Mouse (Mus musculus): ENCODE results near the gene St8sia6.
"Not testable (repeated sequence)": the region's sequence is repeated elsewhere in the genome, so short reads cannot be mapped to it uniquely, and the experiment has no call there.

Gene St8sia6

DNA sequence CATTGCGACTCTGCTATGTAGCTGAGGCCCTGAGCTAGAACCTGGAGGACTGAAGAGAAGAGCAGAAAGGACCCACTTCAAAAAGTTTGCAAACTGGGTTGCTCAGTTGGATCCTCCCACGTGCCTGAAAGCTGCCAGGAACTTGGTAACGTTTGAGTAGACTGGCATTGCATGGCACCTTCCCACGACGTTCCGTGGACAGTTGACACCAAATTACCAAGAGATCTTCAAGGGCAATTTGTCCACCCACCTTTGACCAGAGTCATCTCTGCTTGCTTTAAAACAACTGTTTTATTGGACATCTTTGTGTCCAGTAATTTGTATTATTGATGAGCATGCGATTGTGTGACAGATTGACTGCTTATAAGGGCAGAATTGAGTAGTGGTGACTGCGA is at the start of gene St8sia6:
St8sia6 (minus strand) TSS at position 96 of the 395 bp plus-strand sequence.
- DNase-seq = no peak

GRCm38 (mm10) chr2:13836310-13836709 is 42.4 kb upstream of the St8sia6 start:
- no peak for DNase-seq

DNA sequence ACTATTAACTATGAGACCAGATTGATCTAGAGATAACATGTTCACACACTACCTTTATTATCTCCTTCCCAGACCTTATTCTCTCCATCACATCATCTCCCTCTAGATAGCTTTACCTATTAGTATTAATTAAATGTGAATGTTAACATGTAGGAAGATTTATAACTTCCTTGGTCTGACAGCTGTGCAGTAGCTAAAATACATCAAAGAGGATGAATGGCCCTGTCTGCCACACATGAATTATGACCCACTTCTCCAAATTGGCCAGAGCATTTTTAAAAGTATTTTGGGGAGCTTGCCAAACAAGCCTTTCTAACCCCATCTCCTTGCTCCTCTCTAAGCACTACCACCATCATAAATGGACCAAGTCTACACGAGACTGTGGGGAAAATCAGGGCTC is 41.1 kb upstream of the St8sia6 start:
- no peak for DNase-seq

DNA sequence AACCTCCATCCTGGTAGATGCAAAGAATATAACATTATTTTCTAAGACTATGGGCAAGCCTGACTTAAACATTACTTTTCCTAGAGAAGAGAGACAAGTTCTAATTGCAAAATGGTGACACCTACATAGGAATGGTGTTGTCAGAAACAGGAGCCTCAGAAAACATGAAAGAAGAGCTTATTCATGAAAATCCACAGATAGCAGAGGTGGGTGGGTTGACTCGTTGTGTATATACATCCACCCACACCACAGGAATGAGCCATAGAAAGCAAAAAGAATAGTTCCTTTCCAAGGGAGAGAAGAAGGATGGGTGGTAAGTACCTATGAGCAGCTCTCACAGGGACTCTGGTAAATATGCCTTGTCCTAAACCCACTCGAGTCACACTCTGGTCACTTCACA is 22.8 kb upstream of the St8sia6 start:
- DNase-seq = peak; percentile 15

- DNase-seq = no peak
These were observed 14.7 kb upstream of the St8sia6 start for GRCm38 (mm10) chr2:13808593-13808992.

DNA sequence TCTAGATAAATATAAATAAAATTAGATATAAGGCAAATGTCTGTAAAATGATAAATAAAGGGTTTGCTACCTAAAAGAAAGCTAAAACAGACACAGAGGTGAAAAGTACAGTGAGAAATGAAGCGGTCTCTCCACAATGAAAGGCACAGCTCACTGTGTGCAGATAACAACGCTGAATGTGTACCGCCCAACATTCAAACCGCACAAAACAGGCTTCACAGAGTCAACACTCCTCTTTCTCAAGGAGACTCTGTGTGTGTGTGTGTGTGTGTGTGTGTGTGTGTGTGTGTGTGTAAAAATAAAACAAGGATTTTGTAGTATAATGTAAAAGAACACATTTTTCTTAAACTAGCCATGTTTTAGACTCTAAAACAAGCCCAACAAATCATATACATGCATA is 14.1 kb upstream of the St8sia6 start:
- DNase-seq = no peak

- no peak for DNase-seq
These were observed 12.3 kb upstream of the St8sia6 start for GRCm38 (mm10) chr2:13806120-13806519.

DNA sequence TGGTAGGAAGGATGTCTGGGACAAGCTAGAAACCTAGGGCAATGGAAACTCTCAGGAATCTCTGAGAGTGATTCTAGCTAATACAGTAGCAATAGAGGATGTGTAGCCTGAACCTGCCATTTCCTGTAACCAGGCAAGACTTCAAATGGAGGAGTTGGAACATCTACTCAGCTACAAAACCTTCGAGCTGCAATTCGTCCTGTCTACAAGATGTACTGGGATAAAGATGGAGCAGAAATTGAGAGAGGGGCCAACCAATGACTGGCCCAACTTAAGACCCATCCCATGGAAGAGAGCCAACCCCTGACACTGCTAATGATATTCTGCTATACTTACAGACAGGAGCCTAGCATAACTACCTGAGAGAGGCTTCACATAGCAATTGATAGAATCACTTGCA is 6.8 kb upstream of the St8sia6 start:
- no peak for DNase-seq

- DNase-seq = no peak
These were observed 582 bp upstream of the St8sia6 start for GRCm38 (mm10) chr2:13794446-13794845.

GRCm38 (mm10) chr2:13793054-13793968 is 553 bp downstream of the St8sia6 start:
- peak; percentile 12 for DNase-seq

DNA sequence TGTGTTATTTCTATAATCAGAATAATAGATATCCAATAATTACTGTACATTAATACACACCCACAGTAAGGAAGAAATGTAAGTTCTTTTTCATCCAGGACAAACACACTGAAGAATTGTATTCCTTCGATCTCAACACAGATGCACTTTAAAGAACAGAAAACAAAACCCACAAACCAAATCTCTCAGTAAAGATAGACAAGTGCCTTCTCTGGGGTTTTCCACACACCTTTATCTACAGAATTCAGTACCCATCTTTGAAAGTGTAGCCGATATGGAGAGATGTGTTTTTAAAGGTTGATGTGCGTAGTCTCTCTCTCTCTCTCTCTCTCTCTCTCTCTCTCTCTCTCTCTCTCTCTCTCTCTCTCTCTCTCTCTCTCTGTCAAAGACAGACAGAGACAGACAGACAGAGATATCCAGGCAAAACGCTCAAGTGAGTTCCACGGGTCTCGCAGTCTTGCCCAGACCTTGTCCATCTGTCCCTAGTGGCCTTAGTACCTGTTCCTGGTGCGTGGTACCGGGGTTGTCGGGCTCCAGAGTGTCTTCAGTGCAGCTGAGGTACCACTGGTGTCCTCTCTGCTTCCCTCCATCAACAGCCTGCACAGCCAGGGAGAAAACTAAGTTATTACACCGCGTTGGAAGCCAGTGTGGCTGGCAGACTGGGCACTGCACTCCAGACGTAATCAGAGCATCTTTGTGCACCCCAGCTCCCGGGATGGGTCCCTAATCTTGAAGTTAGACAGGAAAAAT is 1.4 kb downstream of the St8sia6 start:
- DNase-seq = no peak

GRCm38 (mm10) chr2:13791598-13791997 is 2.3 kb downstream of the St8sia6 start:
- no peak for DNase-seq

- no peak for DNase-seq
These were observed 4.5 kb downstream of the St8sia6 start for GRCm38 (mm10) chr2:13789365-13789764.

DNA sequence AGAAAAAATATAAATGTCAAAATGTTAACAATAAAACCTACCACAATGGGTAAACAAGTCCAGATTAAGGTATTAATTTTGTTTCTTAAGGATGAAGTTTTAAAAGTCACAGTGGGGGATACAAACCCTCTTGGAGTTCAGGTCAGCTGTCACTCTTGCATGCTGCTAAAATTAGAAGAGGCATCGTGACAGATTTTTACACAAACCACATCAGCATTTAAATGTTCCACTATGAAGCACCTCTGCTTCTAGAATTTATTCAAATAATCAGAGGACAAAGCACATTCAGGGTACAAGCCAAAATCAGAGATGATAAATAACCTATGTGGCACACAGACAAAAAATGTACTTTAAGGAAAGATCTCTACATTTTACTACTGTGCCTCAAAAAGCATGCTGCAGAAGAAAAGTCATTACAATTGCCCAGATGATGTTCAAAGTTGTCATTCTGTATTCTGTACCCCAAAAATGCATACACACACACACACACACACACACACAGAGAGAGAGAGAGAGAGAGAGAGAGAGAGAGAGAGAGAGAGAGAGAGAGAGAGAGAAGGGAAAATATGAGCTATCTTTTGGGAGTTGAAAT is 7.2 kb downstream of the St8sia6 start:
- no peak for DNase-seq

GRCm38 (mm10) chr2:13785992-13786391 is 7.9 kb downstream of the St8sia6 start:
- not testable (repeated sequence) for DNase-seq

DNA sequence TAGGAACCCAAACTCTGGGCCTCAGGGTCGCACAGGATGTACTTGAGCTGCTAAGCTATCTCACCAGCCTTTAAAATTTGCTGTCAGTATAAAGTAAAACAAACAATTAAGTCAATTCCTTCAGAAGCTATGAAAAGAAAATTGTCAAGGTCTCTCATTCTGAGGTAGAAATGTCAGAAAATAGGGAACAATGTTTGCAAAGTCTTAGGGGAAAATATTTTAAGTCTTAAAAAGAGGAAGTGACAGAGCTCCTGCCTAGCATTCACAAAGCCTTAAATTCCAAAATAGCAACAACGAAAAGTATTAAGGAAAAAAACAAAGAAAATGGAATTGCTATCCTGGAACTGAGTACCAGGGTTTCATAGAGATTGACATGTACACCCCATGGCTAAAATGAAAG is 8.6 kb downstream of the St8sia6 start:
- DNase-seq = no peak

DNA sequence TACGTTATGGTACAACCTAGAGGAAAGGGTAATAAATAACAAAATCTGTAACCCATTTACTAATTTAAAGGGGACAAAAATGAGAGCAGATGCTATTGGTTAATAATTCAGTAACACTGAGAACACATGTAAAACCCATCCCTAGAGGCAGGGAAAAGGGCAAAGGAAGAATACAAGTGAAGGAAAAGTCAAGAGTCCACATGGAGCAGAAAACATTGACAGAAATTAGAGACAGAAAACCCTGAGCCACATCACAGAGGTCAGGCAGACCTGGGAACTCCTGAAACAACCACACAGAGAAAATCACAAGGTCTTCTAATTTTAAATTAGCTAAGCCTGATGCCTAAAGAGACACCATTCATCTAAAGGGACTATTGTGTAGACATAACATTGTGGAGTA is 9.4 kb downstream of the St8sia6 start:
- DNase-seq = no peak

DNA sequence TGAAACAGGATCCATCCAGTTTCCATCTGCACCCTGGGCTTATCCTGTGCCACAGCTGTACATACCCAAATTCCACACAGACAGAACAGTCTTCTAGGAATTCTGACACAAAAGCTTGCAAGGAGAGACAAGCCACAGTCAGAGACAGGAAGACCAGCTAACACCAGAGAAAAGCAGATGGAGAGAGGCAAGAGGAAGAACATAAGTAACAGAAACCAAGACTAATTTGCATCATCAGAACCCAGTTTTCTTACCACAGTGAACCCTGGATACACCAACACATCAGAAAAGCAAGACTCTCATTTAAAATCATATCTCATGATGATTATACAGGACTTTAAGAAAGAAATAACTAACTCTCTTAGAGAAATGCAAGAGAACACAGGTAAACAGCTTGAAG is 16.8 kb downstream of the St8sia6 start:
- no peak for DNase-seq

- DNase-seq = no peak
These were observed 17.4 kb downstream of the St8sia6 start for GRCm38 (mm10) chr2:13776453-13776852.

DNA sequence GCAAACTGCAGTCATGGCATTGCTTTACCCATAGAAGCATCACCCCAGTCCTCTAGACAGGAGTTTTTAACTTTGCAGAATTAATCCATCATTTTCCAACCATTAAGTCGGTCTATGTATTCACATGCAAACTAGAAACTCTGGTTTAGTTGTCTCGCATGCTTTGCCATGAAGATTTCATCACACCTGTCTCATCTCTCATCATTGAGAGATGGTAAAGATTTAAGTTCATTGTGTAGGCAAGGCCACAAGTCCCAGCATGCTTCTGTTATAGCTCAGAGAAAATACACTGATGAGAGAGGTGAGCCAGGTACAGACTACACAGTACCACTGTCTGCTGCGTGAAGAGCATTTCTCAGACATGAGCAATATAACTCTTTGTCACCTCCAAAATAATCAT is 18.8 kb downstream of the St8sia6 start:
- no peak for DNase-seq

- DNase-seq = no peak
These were observed 25.3 kb downstream of the St8sia6 start for GRCm38 (mm10) chr2:13768524-13768923.

- DNase-seq = no peak
These were observed 26.1 kb downstream of the St8sia6 start for GRCm38 (mm10) chr2:13767532-13768411.

DNA sequence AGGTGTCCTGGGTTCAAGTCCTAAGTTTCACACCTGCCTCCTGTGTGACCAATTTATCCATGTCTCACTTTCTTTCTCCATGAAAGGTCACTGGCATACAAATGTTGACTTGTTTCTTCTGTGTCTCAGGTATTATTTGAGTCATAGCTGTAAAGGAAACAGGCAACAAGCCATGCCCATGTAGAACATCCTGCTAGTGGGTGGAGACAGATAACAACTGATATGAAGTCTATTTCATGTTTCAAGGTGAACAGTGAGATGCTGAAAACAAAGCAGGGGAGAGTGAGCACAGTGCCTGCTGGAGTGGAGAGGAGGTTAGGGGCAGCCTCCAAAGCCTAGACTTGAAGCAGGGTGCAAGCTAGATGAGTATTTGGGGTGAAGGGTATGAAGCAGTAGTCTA is 33.5 kb downstream of the St8sia6 start:
- no peak for DNase-seq
